Mouse (Mus musculus): ENCODE data around the gene Pdxdc1.

Pdxdc1 gene

GRCm38 (mm10) chr16:13883094-13883774, 19.7 kb downstream of the Pdxdc1 start:
- no peak for DNase-seq

DNA sequence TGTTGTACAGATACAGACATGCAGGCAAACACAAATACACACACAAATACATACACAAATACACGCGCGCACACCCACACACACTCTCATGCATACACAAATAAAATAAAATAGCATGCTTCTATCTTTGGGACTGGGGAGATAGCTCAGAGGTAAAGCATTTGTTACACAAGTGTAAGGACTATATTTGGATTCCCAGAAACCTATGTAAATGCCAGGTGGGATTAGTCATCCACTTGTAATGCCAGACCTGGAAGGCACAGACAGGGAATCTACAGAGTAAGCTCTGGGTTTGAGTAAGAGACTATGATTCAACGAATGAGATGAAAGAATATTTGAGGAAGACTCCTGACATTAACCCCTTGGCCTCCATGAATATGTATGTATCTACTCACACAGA, 27.4 kb downstream of the Pdxdc1 start:
- no peak for DNase-seq

GRCm38 (mm10) chr16:13867910-13868514, 34.9 kb downstream of the Pdxdc1 start:
- no peak for DNase-seq

- DNase-seq = peak; percentile 32
Measured at GRCm38 (mm10) chr16:13867406-13867805, 35.5 kb downstream of the Pdxdc1 start.

DNA sequence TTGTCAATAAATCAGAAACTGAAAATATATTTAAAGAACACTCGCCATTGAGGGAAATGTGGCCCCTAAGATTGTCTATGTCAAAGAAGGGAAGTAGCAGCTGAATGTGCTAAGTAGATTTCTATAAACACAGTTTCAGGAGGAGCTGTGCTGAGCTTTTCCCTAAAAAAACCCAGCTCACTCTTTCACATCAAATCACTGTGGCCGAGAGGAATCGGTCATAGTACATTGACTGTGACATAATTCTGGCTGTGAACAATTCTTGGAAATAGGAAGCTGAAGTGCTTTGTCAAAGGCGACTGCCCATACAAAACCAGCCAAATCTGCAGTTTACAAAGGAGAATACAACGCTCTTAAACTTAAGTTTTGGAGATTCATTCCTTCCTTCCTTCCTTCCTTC, 36.3 kb downstream of the Pdxdc1 start:
- no peak for DNase-seq

DNA sequence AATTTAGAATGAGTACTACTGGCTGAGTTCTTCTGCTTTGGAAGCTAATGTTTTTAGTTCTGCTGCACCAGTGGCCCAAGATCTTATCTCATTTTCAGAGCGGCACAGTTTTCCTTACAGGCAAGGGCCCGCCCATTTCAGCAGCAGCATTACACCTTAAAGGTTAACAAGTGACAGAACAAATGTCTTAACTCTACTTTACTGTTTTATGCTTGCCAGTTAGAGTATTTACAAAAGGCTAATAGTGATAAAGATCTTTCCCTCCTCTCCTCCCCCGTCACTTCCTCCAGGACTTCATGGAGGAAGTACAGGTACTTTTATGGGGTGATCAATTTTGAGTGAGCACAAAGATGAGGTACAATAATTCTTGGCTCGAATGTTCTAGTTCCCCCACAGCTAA, 36.9 kb downstream of the Pdxdc1 start:
- DNase-seq = no peak

GRCm38 (mm10) chr16:13853886-13854285, 49.0 kb downstream of the Pdxdc1 start:
- DNase-seq = no peak

GRCm38 (mm10) chr16:13851446-13851845, 51.5 kb downstream of the Pdxdc1 start:
- no peak for DNase-seq

- DNase-seq = no peak
Measured at GRCm38 (mm10) chr16:13848310-13848709, 54.6 kb downstream of the Pdxdc1 start.

- no peak for DNase-seq
Measured at GRCm38 (mm10) chr16:13846675-13847074, 56.3 kb downstream of the Pdxdc1 start.

GRCm38 (mm10) chr16:13845031-13845430, 57.9 kb downstream of the Pdxdc1 start:
- no peak for DNase-seq

DNA sequence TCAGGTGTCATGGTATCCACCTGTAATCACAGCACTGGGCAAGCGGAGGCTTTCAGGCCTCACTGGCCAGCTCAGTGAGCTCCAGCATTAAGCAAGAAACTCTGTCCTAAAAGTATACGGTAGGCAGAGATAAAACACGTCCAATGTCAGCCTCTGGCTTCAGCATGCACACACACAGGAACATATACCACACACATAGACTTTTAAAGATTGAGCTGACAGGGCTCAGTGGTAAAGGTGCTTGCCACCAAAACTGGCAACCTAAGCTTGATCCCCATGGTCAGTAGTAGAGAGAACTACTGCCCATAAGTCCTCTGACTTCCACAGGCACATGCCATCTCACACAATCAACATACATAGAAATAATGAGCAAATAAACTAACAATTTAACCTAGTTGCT, 62.0 kb downstream of the Pdxdc1 start:
- DNase-seq = no peak

DNA sequence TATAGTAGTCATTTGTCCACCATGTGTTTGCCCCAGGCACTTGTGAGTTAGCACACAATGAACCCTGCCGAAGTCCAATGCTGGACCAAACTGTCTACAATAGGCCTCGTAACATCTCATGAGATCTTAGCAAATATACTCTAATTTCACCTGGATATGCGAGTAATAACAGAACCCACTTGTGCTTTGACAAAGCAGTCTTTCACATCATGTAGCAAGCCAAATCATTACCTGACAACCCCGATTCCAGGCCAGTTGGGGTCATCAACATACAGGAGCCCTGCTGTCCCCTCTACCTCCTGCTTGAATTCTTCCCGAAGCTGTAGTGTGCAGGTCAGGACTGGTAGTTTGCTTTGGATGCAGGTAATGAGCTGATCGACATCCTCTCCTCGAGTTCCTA, 62.9 kb downstream of the Pdxdc1 start:
- DNase-seq = no peak

GRCm38 (mm10) chr16:13834382-13834781, 68.5 kb downstream of the Pdxdc1 start:
- DNase-seq = no peak

DNA sequence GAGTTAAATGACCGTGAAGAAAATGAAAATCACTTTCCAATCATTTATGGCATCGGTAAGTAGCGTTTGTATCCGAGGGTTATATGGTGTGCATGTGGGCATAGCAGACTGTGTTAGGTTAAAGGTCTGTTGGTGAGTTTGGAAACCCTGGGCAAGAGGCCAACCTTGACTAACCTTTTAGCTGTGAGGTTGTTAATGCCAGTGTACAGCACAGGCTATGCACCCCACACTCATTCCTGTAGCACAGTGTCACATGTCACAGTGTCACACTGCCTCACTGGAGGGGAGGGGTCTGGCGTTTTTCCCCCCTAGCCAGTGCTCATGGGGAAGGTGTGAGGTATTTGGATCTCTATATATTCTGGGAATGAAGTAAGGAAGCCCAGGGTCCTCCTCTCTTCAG, 71.3 kb downstream of the Pdxdc1 start:
- no peak for DNase-seq

DNA sequence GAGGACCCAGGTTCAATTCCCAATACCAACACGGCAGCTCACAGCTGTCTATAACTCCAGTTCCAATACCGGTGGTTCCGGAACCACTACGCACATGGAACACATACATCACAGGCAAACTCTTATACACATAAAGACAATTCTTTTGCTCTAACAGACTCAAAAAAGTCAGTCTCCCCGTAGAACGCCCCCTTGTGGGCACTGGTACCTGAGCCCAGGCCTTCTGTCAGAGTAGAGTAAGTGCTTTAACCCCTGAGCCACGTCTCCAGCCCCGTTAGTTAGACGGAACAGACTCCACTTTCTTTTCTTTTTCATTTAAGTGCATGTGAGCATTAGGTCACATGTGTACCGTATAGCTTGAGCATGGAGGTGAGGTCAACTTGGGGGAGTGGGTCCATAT, 72.5 kb downstream of the Pdxdc1 start:
- DNase-seq = no peak

GRCm38 (mm10) chr16:13826511-13826910, 76.4 kb downstream of the Pdxdc1 start:
- no peak for DNase-seq

GRCm38 (mm10) chr16:13825781-13826490, 77.0 kb downstream of the Pdxdc1 start:
- DNase-seq = no peak

DNA sequence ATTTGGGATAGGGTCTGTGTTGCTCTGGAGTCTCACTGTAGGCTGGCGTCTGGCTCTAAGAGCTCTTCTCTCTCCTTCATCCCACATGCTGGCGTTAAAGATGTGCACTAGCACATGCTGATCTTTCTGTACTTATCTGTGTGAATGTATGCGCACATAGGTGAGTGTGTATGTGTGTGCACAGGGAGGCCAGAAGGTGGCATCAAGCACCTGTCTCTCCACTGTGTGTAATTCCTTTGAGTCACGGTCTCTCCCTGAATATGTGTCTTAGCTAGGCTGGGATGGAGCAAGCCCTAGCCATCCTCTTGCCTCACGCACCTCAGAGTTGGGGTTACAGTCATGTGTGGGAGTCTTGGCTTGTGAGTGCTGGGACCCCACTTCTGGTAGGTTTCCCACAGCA, 82.2 kb downstream of the Pdxdc1 start:
- no peak for DNase-seq

GRCm38 (mm10) chr16:13819806-13820500, 83.0 kb downstream of the Pdxdc1 start:
- no peak for DNase-seq

DNA sequence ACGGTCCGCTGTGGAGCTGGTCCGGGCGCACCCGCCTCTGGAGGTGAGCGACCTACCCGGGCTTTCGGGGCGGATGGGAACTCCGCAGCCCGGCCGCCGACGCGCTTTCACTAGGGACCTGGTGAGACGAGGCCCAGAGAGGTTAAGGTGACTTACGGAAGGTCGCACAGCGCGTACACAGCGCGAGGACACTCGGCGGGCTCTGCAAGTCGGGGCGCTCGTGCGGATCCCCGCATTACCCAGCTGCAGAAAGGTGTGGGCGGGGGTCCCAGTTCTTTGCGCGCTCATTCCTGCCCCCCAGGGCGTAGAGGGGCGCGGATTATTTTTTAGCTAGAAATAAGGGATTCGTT, 83.6 kb downstream of the Pdxdc1 start:
- no peak for DNase-seq

- peak; percentile 93 for DNase-seq
Measured at GRCm38 (mm10) chr16:13818560-13819393, 84.2 kb downstream of the Pdxdc1 start, which contains the start of gene Ntan1. TSS of gene Ntan1 (plus strand) at chr16:13818845.

DNA sequence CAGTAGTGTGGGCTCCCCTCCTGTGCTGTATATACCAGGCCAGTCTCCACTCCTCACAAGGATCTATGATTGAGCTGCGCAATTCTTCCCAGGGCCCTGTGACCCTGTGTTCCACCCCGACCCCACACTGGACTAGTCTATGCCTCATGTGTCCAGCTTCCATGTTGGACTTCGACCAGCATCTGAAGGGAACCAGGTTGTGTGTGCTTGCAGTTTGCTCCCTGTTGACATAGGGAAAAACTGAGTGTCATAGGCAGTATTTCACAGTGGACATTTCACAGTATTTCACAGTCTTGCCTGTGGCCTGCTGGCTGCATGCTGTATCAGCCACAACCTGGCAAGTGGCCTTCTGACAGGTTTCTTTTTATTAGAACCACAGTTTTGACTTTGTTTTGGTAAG, 89.7 kb downstream of the Pdxdc1 start:
- DNase-seq = no peak
